Mouse (Mus musculus) lung, postnatal 36 days (tissue): ENCODE data around the gene S100a9.

ENCODE experiments used
- DNase-seq: peaks from one replicate; pipeline ENCODE4 v3.0.0; 2022; ENCODE audit warnings: mixed read lengths

S100a9 gene

GRCm38 (mm10) chr3:90695613-90696012 is at the start of gene S100a9:
Gene S100a9 (minus strand): TSS chr3:90695721.
- DNase-seq, result no peak

DNA sequence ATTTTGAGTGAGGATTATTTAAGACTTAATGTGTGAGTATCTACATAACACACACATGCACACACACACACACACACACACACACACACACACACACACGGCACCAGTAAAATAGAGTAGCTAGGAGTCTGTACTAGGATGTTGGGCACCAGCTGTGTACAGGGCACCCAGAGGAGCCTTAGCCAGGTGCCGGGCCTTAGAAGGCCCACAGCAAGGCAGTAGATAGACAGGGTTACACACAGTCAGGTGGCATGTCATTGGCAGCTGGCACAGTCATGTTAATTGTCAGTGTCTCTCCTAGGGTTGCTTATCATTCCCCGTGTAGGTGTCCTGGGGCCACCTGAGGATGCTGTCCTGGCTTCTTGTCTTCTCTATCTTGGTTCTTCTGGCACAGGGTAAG is 31.1 kb upstream of the S100a9 start, which contains the start of gene Pglyrp4:
Pglyrp4 (plus strand) TSS at position 301 of the 400 bp plus-strand sequence.
- no peak for DNase-seq

DNA sequence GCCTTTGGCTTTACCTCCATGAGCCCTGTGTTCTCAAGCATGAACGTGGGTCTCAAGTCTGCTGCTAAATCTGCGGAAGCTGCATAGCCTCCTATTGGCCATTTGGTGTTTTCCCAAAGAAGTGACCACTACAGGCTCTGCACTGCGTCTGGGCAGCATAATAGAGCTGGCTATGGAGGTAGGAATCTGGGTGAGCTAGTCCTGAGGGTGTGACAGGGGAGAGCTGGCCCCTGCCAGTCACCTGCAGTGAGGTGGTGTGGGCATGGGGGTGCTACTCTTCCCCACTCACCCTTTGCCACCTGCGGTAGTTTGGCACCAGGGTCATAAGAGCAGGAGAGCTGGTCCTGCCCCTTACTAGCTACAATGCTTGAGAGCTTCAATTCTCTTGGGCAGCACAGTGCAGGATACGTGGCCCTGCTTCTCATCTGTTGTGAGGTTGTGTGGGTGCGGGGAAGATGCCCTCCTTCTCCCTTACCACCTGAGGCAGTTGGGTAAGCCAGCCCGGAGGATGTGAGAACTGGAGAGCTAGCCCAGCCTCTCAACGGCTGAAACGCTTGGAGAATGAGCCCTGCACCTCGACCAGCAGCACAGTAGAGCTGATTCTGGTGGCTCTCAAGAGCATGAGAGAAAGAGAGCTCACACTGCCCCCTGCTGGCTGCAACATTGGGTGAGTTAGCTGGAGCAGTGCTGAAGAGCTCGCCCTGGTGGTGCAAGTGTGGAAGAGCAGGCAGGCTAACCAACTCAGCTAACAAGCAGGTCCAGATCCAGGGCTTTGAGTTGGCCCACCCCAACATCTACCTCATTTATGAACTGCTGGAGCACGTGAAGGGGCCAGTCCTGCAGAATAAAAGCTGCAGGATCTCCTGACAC is 14.3 kb upstream of the S100a9 start:
- DNase-seq, result peak; percentile 94

DNA sequence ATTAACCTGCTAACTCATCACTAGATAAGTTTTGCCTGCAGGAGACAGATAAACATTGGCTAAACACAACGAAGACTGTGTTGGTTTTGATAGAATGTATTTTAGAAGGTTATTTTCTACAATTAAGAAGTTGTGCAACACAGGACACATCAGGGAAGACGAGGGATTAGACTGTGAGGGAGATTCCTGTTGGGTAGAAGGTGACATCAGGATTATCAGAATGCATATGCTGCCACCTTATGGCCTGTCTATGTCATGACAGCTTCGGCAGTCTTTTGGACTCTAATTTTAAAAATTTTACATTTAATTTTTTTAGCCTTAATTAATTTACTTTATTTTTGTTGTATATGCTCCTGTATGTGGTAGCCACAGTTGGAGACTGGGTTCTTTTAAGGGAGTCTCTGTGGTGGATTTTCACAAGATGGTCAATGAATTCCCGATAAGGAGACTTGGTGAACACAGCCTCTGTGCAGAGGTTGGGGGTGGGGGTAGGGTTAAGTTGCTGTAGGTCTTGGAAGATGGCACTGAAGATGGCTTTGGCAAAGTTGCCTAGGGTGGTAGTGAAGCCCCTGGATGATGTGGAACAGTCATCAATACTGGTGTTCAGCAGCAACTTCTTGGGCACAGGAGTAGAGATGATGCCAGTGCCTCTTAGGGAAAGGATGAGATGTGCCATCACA is 13.1 kb upstream of the S100a9 start:
- DNase-seq, result peak; percentile 34

- DNase-seq, result no peak
Measured at GRCm38 (mm10) chr3:90702244-90702643, 6.7 kb upstream of the S100a9 start.

- DNase-seq, result no peak
Measured at GRCm38 (mm10) chr3:90693496-90693895, 2.0 kb downstream of the S100a9 start.

GRCm38 (mm10) chr3:90686835-90687234 is 8.7 kb downstream of the S100a9 start:
- DNase-seq, result no peak

GRCm38 (mm10) chr3:90683929-90684328 is 11.6 kb downstream of the S100a9 start:
- no peak for DNase-seq

DNA sequence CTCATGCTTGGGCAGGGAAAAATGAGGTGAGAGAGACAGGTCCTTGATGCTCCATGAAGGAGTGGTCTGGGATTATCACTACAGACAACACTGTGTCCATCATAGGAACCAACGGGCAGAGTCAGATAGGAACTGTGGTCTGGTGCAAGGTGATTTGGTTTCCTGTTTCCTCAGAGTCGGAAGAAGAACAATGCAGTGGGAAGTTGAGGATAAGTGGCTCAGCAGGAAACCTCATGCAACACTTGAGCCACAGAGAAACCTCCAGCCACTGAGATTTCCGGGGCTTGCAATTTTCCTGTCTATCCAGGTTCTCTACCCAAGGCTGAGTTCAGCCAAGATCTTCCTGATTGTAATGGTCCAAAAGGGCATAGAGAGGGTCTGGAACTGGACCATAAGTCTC is 16.9 kb downstream of the S100a9 start:
- DNase-seq, result no peak

- peak; percentile 69 for DNase-seq
Measured at GRCm38 (mm10) chr3:90668846-90669245, 26.7 kb downstream of the S100a9 start, which contains the start of gene S100a8. Gene S100a8 (plus strand): TSS chr3:90668978.

DNA sequence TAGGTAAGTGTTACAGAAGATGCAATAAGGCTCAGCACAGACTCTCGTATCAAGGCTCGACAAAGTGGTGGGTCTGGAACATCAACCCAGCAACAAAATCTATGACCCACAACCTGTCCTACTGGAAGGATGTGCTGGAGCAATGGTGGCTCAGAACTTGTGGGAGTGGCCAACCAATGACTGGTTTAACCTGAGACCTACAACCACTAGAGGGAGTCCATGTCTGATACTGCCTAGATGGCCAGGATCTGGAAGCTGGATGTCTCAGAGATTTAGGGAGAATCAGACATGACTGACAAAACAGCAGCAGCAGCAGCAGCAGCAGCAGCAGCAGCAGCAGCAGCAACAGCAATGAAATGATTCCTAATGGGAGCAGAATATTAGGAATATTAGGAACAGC is 31.3 kb downstream of the S100a9 start:
- peak; percentile 55 for DNase-seq

DNA sequence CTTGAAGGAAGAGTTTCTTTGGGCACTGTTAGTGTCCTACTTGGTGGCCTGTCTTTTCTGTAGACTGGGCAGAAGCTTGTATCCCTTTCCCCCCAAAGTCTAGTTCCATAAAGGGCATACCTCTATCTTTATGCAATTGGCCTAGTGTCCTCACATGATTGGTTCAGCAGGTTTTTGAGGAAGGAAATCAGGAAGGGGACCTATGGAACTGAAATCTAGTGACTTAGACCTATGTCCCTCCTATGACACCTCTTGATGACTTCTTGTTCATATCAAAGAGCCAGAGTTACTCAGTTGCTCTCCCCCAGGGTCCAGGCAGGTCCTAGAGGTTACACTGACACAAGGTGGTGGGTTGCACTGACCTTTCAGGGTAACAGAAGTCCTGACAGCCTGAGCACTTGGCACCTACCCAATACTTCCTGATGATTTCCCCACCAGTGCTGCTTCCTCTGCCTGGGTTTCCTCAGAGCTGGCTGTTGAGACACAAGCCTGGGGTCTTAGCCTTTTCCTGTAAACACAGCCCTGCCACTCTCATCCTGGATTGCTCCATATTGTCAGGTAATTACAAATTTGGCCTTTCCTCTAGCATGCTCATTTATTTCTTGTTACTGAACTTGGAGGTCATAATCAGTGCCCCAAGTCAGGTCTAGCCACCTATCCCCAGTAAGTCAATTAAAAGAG is 36.0 kb downstream of the S100a9 start:
- no peak for DNase-seq

- DNase-seq, result no peak
Measured at GRCm38 (mm10) chr3:90657405-90657804, 38.1 kb downstream of the S100a9 start.

GRCm38 (mm10) chr3:90653717-90654116 is 41.8 kb downstream of the S100a9 start, which contains the start of gene S100a7a:
Gene S100a7a (plus strand): TSS chr3:90654017.
- DNase-seq, result no peak

DNA sequence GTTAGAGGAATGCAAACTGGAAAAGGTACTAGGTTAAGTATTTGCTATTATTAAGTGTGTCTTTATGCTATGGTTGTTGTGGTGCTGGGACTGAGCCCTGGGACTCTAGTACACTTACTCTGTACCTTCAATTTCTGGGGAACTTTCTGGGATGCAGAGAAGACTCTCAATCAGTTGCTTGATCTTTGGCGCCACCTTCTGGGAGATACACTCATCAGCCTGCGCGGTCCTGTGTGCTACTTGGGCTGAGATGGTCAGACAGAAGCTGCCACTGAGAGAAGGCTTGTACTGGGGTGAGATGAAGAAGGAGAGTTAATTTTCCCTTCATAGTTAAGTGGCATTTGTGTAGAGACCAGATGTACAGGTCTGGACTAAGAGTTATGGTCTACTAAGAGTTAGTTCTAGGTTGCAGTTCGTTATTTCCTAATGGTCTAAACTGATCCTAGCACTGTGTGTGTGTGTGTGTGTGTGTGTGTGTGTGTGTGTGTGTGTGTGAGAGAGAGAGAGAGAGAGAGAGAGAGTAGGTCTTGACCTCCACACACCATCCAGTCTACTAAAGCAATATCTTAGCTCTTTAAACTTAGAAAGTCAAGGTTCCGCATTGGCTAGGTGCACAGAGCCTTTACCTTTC is 42.5 kb downstream of the S100a9 start:
- DNase-seq, result peak; percentile 89

GRCm38 (mm10) chr3:90649832-90650231 is 45.7 kb downstream of the S100a9 start:
- no peak for DNase-seq

GRCm38 (mm10) chr3:90648981-90649380 is 46.5 kb downstream of the S100a9 start:
- no peak for DNase-seq

DNA sequence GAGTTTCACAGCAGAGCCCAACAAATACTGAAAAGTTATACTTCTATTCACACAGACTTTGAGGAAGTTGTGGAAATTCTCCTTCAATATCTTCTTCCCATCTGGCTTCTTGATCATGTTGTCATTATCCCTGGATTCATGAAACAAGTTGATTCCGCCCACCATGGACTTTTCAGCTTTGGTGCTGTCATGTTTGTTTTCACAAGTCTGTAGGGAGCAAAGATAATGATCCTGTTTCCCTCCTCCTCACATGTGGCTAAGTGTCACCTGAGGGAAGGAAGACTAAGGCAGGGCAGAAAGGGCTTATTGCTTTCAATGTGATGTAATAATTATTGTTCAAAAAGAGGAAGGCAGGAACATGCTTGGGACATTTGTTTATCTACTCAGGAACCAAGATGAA is 48.2 kb downstream of the S100a9 start:
- no peak for DNase-seq

DNA sequence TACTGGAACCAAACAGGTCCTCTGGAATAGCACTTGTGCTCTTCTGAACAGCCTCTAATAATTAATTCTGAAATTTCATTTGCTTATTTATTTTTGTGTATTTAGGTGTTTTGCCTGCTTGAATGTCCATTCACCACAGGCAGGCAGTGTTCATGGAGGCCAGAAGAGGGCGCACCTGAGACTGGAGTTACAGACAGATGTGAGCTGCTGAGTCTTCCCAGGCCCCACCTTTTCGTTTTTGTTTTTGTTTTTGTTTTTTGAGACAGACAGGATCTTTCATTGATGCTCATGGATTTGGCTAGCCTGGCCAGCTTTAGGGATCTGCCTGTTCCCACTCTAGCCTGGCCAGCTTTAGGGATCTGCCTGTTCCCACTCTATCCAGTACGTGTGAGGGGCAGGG is 51.3 kb downstream of the S100a9 start:
- DNase-seq, result peak; percentile 83
